Mouse (Mus musculus) hindbrain, embryonic 11.5 days (tissue): ENCODE measurements around the gene Zfp106. TPM values are rescaled to one million over a fixed set of nuclear protein-coding genes. Genes with fewer than 3 reads are reported as not detected.

Source experiments
- ATAC-seq: fragments of 200-750 bp; cut with Nextera tagmentation; 2 replicates; pipeline ENCODE4 v1.8.0; 2017; ENCODE audit warnings: mild to moderate bottlenecking, moderate TSS enrichment, moderate library complexity; ENCODE audit not compliant: low FRiP score
- DNase-seq: peaks from one replicate; pipeline ENCODE4 v3.0.0-alpha.2; 2015; ENCODE audit warnings: low spot score
- H3K27ac ChIP-seq: fragments of 300-500 bp; sonication (generic); 2 replicates; pipeline ENCODE4 v1.5.1; 2014; ENCODE audit warnings: mild to moderate bottlenecking, low read depth, low read length
- H3K27me3 ChIP-seq: fragments of 300-500 bp; sonication (generic); 2 replicates; pipeline ENCODE4 v1.6.1; 2014; ENCODE audit warnings: mild to moderate bottlenecking, low read length, moderate library complexity, mixed read lengths; ENCODE audit not compliant: control insufficient read depth, insufficient read depth
- H3K36me3 ChIP-seq: fragments of 300-500 bp; sonication (generic); 2 replicates; pipeline ENCODE4 v1.6.1; 2014; ENCODE audit warnings: mild to moderate bottlenecking, low read length, moderate library complexity, mixed read lengths; ENCODE audit not compliant: control insufficient read depth, insufficient read depth
- H3K4me1 ChIP-seq: fragments of 300-500 bp; sonication (generic); replicated peaks from 2 replicates; pipeline ENCODE4 v1.6.1; 2014; ENCODE audit warnings: low read length, mixed read lengths; ENCODE audit not compliant: control insufficient read depth, insufficient read depth
- H3K4me2 ChIP-seq: fragments of 300-500 bp; sonication (generic); replicated peaks from 2 replicates; pipeline ENCODE4 v1.6.1; 2014; ENCODE audit warnings: mild to moderate bottlenecking, low read depth, low read length
- H3K4me3 ChIP-seq: fragments of 300-500 bp; sonication (generic); 2 replicates; pipeline ENCODE4 v1.5.1; 2014; ENCODE audit warnings: low read depth, low read length
- H3K9ac ChIP-seq: fragments of 300-500 bp; sonication (generic); 2 replicates; pipeline ENCODE4 v1.6.1; 2014; ENCODE audit warnings: low read depth, low read length
- H3K9me3 ChIP-seq: fragments of 300-500 bp; sonication (generic); 2 replicates; pipeline ENCODE4 v1.6.1; 2016; ENCODE audit warnings: low read length; ENCODE audit not compliant: control insufficient read depth
- WGBS: fragments of 180-500 bp; shearing (Covaris S2); extraction: QIAGEN DNeasy Blood & Tissue Kit; methylation state at CpG from one replicate; pipeline ENCODE4 v1.1.7; 2014; 5-methylcytosine and 5-hydroxymethylcytosine counted together
- polyA plus RNA-seq: library from polyadenylated mRNA; unstranded; fragments of >200 nt; fragmentation: Nextera tagmentation; extraction: Ambion mirVana; gene quantifications from 2 replicates; pipeline ENCODE4 v1.2.1, GENCODE M21; 2014

Zfp106 gene
- polyA plus RNA-seq, 1 experiment from 2014 or later: 72.6 TPM

- peak overlapping the region; percentile 19; the same call in 1 of the 2 replicates for H3K9ac ChIP-seq
- peak; percentile 21 for DNase-seq
- whole genome bisulfite sequencing: 36% methylated on average over 17 of the region's 17 CpGs
- H3K4me2 ChIP-seq: no peak overlapping the region
- no peak for ATAC-seq
- H3K9me3 ChIP-seq: no peaks in the 10 kb centered on the region
- H3K27ac ChIP-seq: no peak overlapping the region
- no peaks in the 10 kb centered on the region for H3K4me1 ChIP-seq
- no peaks in the 10 kb centered on the region for H3K27me3 ChIP-seq
- no peak overlapping the region for H3K4me3 ChIP-seq
- H3K36me3 ChIP-seq: peaks cover 2% of the 10 kb centered on the region; the same call in 1 of the 2 replicates
These were observed 62.3 kb downstream of the Zfp106 start for GRCm38 (mm10) chr2:120501136-120501918.

DNA sequence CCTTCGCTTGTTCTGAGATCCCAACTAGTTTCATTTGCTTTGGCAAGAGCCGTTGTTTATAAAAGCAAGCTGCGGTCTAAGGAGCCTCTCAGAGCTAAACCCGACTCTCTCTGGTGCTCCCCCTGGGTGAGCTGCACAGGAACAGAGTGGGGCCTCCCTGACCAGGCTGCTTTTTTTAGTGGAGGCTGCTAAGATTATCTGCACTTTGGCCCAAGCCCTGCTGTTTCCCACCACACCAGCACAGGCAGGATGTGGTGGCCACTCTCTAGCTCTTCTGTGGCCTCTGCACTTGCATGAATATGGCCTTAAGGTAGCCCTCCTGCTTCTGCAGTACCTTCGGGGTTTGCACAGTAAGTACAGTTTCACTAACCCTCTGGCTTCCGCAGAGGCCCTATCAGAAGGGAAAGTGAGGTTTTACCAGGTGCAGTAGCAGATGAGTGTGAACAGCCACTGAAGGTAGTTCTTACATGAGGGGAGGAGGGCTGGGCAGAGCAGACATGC, 63.6 kb downstream of the Zfp106 start:
- DNase-seq (no peak), ATAC-seq (no peak)
- Histone ChIP-seq H3K4me1 (no peaks in the 10 kb centered on the region), H3K27me3 (no peaks in the 10 kb centered on the region), H3K27ac (no peak overlapping the region), H3K9me3 (no peaks in the 10 kb centered on the region), H3K4me3 (no peak overlapping the region), H3K9ac (no peak overlapping the region), H3K4me2 (no peak overlapping the region), H3K36me3 (no peaks in the 10 kb centered on the region)
- WGBS: 82% methylated on average over 6 of the region's 6 CpGs

GRCm38 (mm10) chr2:120496511-120496910, 67.1 kb downstream of the Zfp106 start:
- Histone ChIP-seq H3K9ac (no peak overlapping the region), H3K9me3 (no peaks in the 10 kb centered on the region), H3K27ac (no peak overlapping the region), H3K27me3 (no peaks in the 10 kb centered on the region), H3K4me1 (no peaks in the 10 kb centered on the region), H3K4me2 (no peak overlapping the region), H3K36me3 (no peaks in the 10 kb centered on the region), H3K4me3 (no peak overlapping the region)
- DNase-seq (no peak), ATAC-seq (no peak)
- WGBS: 87% methylated on average over 3 of the region's 3 CpGs

- H3K27me3 ChIP-seq: no peaks in the 10 kb centered on the region
- no peak for ATAC-seq
- WGBS: 66% methylated on average over 4 of the region's 4 CpGs
- no peaks in the 10 kb centered on the region for H3K9me3 ChIP-seq
- H3K4me3 ChIP-seq: no peak overlapping the region
- H3K27ac ChIP-seq: no peak overlapping the region
- no peaks in the 10 kb centered on the region for H3K4me1 ChIP-seq
- H3K36me3 ChIP-seq: no peaks in the 10 kb centered on the region
- no peak for DNase-seq
- no peak overlapping the region for H3K9ac ChIP-seq
- no peak overlapping the region for H3K4me2 ChIP-seq
These were observed 70.4 kb downstream of the Zfp106 start for GRCm38 (mm10) chr2:120493254-120493653.

DNA sequence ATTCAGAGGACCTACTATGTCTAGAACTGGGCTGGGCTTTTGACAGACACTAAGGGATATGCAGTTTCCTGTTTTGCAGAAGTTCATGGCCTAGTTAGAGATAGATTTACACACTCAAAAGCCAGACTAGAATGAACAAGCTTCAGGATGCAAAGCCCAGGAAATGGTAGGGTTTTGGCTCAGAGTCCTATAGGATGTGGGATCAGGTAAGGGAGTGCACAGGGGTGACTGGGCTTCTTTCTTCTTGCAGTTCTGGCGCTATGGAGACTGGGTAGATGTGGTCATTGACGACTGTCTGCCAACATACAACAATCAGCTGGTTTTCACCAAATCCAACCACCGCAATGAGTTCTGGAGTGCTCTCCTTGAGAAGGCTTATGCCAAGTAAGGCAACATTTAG, 79.4 kb downstream of the Zfp106 start:
- H3K27me3 ChIP-seq: no peaks in the 10 kb centered on the region
- H3K36me3 ChIP-seq: no peaks in the 10 kb centered on the region
- H3K4me1 ChIP-seq: no peaks in the 10 kb centered on the region
- H3K4me3 ChIP-seq: no peak overlapping the region
- no peak overlapping the region for H3K9ac ChIP-seq
- no peak for ATAC-seq
- no peak overlapping the region for H3K27ac ChIP-seq
- no peak overlapping the region for H3K4me2 ChIP-seq
- no peak for DNase-seq
- 95% methylated on average over 3 of the region's 3 CpGs for WGBS
- H3K9me3 ChIP-seq: no peaks in the 10 kb centered on the region

- no peak overlapping the region for H3K27ac ChIP-seq
- H3K4me1 ChIP-seq: no peaks in the 10 kb centered on the region
- 85% methylated on average over 8 of the region's 8 CpGs for WGBS
- H3K36me3 ChIP-seq: no peaks in the 10 kb centered on the region
- ATAC-seq (no peak), DNase-seq (no peak)
- H3K4me3 ChIP-seq: no peak overlapping the region
- H3K9me3 ChIP-seq: no peaks in the 10 kb centered on the region
- no peaks in the 10 kb centered on the region for H3K27me3 ChIP-seq
- no peak overlapping the region for H3K4me2 ChIP-seq
- no peak overlapping the region for H3K9ac ChIP-seq
These were observed 80.9 kb downstream of the Zfp106 start for GRCm38 (mm10) chr2:120482506-120483389.

DNA sequence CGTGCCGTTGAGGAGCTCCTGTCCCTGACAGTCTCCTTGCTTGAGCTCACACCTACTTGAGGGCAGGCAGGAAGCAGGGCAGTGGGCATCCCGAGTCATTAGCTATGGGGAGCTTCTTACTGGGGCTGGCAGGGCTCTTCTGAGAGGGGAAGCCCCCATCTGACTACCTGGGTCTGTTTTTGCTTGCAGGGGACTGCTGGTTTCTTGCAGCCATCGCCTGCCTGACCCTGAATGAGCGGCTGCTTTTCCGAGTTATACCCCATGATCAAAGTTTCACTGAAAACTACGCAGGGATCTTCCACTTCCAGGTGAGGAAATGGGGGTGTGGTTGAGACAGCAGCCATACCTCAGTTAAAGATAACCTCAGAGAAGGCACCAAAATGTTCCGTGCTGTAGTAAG, 81.7 kb downstream of the Zfp106 start:
- Histone ChIP-seq H3K36me3 (no peaks in the 10 kb centered on the region), H3K27me3 (no peaks in the 10 kb centered on the region), H3K4me3 (no peak overlapping the region), H3K9ac (no peak overlapping the region), H3K9me3 (no peaks in the 10 kb centered on the region), H3K4me1 (no peaks in the 10 kb centered on the region), H3K4me2 (no peak overlapping the region), H3K27ac (no peak overlapping the region)
- WGBS: 81% methylated on average over 8 of the region's 8 CpGs
- ATAC-seq (no peak), DNase-seq (no peak)

DNA sequence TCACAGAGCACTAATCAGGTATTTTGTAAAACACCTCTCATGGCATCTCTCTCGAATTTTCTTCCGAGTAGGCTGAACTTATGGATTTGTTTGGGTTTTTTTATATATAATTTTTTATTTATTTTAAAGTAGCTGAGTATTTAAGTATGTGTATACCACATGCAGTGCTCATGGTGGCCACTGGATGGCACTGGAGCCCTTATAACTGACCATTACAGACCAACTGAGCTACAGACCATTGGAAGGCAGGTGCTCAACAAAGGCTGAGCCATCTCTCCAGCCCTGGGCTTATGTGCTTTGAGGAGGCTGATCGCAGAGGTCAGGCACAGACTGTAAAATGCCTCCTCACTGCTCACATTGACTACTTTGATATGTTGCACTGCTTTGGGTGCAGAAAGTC, 85.0 kb downstream of the Zfp106 start:
- Histone ChIP-seq H3K36me3 (no peaks in the 10 kb centered on the region), H3K27me3 (no peaks in the 10 kb centered on the region), H3K4me2 (no peak overlapping the region), H3K9me3 (no peaks in the 10 kb centered on the region), H3K9ac (no peak overlapping the region), H3K27ac (no peak overlapping the region), H3K4me1 (no peaks in the 10 kb centered on the region), H3K4me3 (no peak overlapping the region)
- DNase-seq: peak; percentile 74
- 0 out of 2 replicates have a peak, but pooled peaks have one; percentile 38 for ATAC-seq
- 58% methylated on average over 3 of the region's 3 CpGs for WGBS
